Mouse (Mus musculus) CH12.LX (cell line): ENCODE data around the gene Cald1. TPM values are rescaled to one million over a fixed set of nuclear protein-coding genes. Genes with fewer than 3 reads are reported as not detected.

Experiments
- DNase-seq: peaks from one replicate; pipeline ENCODE4 v3.0.0-alpha.2; 2013; ENCODE audit errors: extremely low read depth
- H3K27ac ChIP-seq: 2 replicates; pipeline ENCODE4 v1.5.1; 2012; ENCODE audit warnings: low read depth, mild to moderate bottlenecking, control low read depth, moderate library complexity; ENCODE audit not compliant: insufficient read depth
- H3K27me3 ChIP-seq: replicated peaks from 2 replicates; pipeline ENCODE3; 2012; ENCODE audit warnings: inconsistent platforms
- H3K36me3 ChIP-seq, 2 experiments: replicated peaks in 1 of 2; 2 replicates each; pipeline versions ENCODE3 to v1.6.1; 2012; ENCODE audit warnings: inconsistent platforms in 1 of 2, low read length in 1 of 2, mild to moderate bottlenecking in 1 of 2, mixed read lengths in 1 of 2, moderate library complexity in 1 of 2; ENCODE audit not compliant: control insufficient read depth in 1 of 2, insufficient read depth in 1 of 2
- H3K4me1 ChIP-seq, 2 experiments: 2 replicates each; pipeline ENCODE4 v1.6.1; 2012; ENCODE audit warnings: inconsistent platforms in 1 of 2, moderate library complexity in 1 of 2; ENCODE audit not compliant: insufficient read depth in 2 of 2, control insufficient read depth in 1 of 2
- H3K4me2 ChIP-seq: 2 replicates; pipeline ENCODE4 v1.6.1; 2012; ENCODE audit warnings: low read depth, mild to moderate bottlenecking, control low read depth; ENCODE audit not compliant: poor library complexity, insufficient read depth, severe bottlenecking
- H3K4me3 ChIP-seq, 3 experiments: fragments of 150-350 bp in 1 of 3; sonication (generic) in 1 of 3; replicated peaks in 1 of 3; 2 replicates each; pipeline versions ENCODE3 to v1.5.1; 2011 to 2012; ENCODE audit warnings: low read depth in 2 of 3, low read length in 2 of 3, mild to moderate bottlenecking in 2 of 3, moderate library complexity in 2 of 3, control low read depth in 1 of 3, improper control_type of control experiment in 1 of 3, inconsistent platforms in 1 of 3, mixed read lengths in 1 of 3; ENCODE audit not compliant: poor library complexity in 1 of 3
- H3K79me2 ChIP-seq: replicated peaks from 2 replicates; pipeline ENCODE4 v1.6.1; 2012; ENCODE audit warnings: mild to moderate bottlenecking, moderate library complexity; ENCODE audit not compliant: control insufficient read depth, poor library complexity, insufficient read depth, severe bottlenecking; ENCODE audit errors: extremely low read depth
- H3K9ac ChIP-seq: 2 replicates; pipeline ENCODE4 v1.6.1; 2012; ENCODE audit warnings: low read depth, mild to moderate bottlenecking, control low read depth, moderate library complexity; ENCODE audit not compliant: insufficient read depth
- H3K9me3 ChIP-seq: replicated peaks from 2 replicates; pipeline ENCODE3; 2012; ENCODE audit warnings: low read length, inconsistent platforms, mixed read lengths
- CHD1 ChIP-seq: IDR thresholded peaks from 2 replicates; pipeline ENCODE4 v1.6.1; 2012; ENCODE audit warnings: low read depth, low read length, improper control_type of control experiment, inconsistent platforms
- CHD2 ChIP-seq: IDR thresholded peaks from 2 replicates; pipeline ENCODE4 v1.6.1; 2011; ENCODE audit warnings: low read length, improper control_type of control experiment
- CTCF ChIP-seq, 2 experiments: IDR thresholded peaks in 1 of 2; conservative IDR thresholded peaks in 1 of 2; 2 replicates each; pipeline ENCODE4 v1.5.1; 2011 to 2012; ENCODE audit warnings: low read depth in 2 of 2, low read length in 2 of 2, improper control_type of control experiment in 1 of 2, inconsistent platforms in 1 of 2, mild to moderate bottlenecking in 1 of 2, moderate library complexity in 1 of 2
- EP300 ChIP-seq: IDR thresholded peaks from 2 replicates; pipeline ENCODE4 v1.6.1; 2011; ENCODE audit warnings: low read length, improper control_type of control experiment
- JUN ChIP-seq: IDR thresholded peaks from 2 replicates; pipeline ENCODE4 v1.6.1; 2011; ENCODE audit warnings: low read depth, mild to moderate bottlenecking, low read length, improper control_type of control experiment, moderate library complexity; ENCODE audit not compliant: insufficient read depth
- MEF2A ChIP-seq: IDR thresholded peaks from 2 replicates; pipeline ENCODE4 v1.6.1; 2014; ENCODE audit warnings: low read depth, mild to moderate bottlenecking, inconsistent platforms, low read length, improper control_type of control experiment, borderline replicate concordance
- MXI1 ChIP-seq: IDR thresholded peaks from 2 replicates; pipeline ENCODE4 v1.6.1; 2011; ENCODE audit warnings: mild to moderate bottlenecking, low read depth, low read length, improper control_type of control experiment
- MYC ChIP-seq: IDR thresholded peaks from 2 replicates; pipeline ENCODE4 v1.6.1; 2011; ENCODE audit warnings: low read depth, mild to moderate bottlenecking, improper control_type of control experiment, low read length
- NELFE ChIP-seq: IDR thresholded peaks from 2 replicates; pipeline ENCODE4 v1.6.1; 2011; ENCODE audit warnings: low read depth, low read length, improper control_type of control experiment
- NRF1 ChIP-seq: IDR thresholded peaks from 2 replicates; pipeline ENCODE4 v1.6.1; 2014; ENCODE audit warnings: low read depth, mild to moderate bottlenecking, inconsistent platforms, low read length, improper control_type of control experiment, moderate library complexity
- PAX5 ChIP-seq: IDR thresholded peaks from 2 replicates; pipeline ENCODE4 v1.6.1; 2012; ENCODE audit warnings: low read length, inconsistent platforms, mixed read lengths
- POLR2A ChIP-seq: IDR thresholded peaks from 2 replicates; pipeline ENCODE4 v1.6.1; 2011; ENCODE audit warnings: low read depth, mild to moderate bottlenecking, improper control_type of control experiment, low read length
- POLR2AphosphoS2 ChIP-seq: IDR thresholded peaks from 2 replicates; pipeline ENCODE4 v1.6.1; 2011; ENCODE audit warnings: low read depth, low read length, improper control_type of control experiment
- RCOR1 ChIP-seq: conservative IDR thresholded peaks from 2 replicates; pipeline ENCODE4 v1.6.1; 2012; ENCODE audit warnings: low read depth, mild to moderate bottlenecking, inconsistent platforms, low read length, improper control_type of control experiment
- SIN3A ChIP-seq: IDR thresholded peaks from 2 replicates; pipeline ENCODE4 v1.6.1; 2012; ENCODE audit warnings: low read length, improper control_type of control experiment, inconsistent platforms
- SMC3 ChIP-seq: IDR thresholded peaks from 2 replicates; pipeline ENCODE4 v1.6.1; 2011; ENCODE audit warnings: low read depth, low read length, improper control_type of control experiment
- TBP ChIP-seq: conservative IDR thresholded peaks from 2 replicates; pipeline ENCODE4 v1.6.1; 2011; ENCODE audit warnings: low read depth, low read length, improper control_type of control experiment
- TCF12 ChIP-seq: IDR thresholded peaks from 2 replicates; pipeline ENCODE4 v1.6.1; 2014; ENCODE audit warnings: low read depth, mild to moderate bottlenecking, inconsistent platforms, low read length, improper control_type of control experiment
- UBTF ChIP-seq: IDR thresholded peaks from 2 replicates; pipeline ENCODE4 v1.6.1; 2012; ENCODE audit warnings: low read depth, mild to moderate bottlenecking, inconsistent platforms, low read length, improper control_type of control experiment, moderate library complexity
- USF1 ChIP-seq: IDR thresholded peaks from 2 replicates; pipeline ENCODE4 v1.6.1; 2014; ENCODE audit warnings: low read depth, mild to moderate bottlenecking, inconsistent platforms, low read length, improper control_type of control experiment
- ZC3H11A ChIP-seq: IDR thresholded peaks from 2 replicates; pipeline ENCODE4 v1.6.1; 2012; ENCODE audit warnings: low read depth, mild to moderate bottlenecking, inconsistent platforms, low read length, improper control_type of control experiment
- ZKSCAN1 ChIP-seq: IDR thresholded peaks from 2 replicates; pipeline ENCODE4 v1.6.1; 2012; ENCODE audit warnings: low read depth, inconsistent platforms, low read length, improper control_type of control experiment, borderline replicate concordance
- ZMIZ1 ChIP-seq: IDR thresholded peaks from 2 replicates; pipeline ENCODE4 v1.6.1; 2012; ENCODE audit warnings: low read depth, mild to moderate bottlenecking, inconsistent platforms, low read length, improper control_type of control experiment
- dilution Hi-C: fragments of 300-500 bp; cut with MboI; formaldehyde crosslinking; loops from 2 replicates; pipeline ENCODE4 v1.14.3; 2020; ENCODE audit warnings: low sequenced_read_pairs; ENCODE audit not compliant: extremely low pct_unique_long_range_greater_than_20kb, extremely low pct_ligation_motif_present
- in situ Hi-C: fragments of 300-500 bp; cut with MboI; formaldehyde crosslinking; loops from 3 replicates; pipeline ENCODE4 v1.14.3; 2019; ENCODE audit warnings: low sequenced_read_pairs, low pct_ligation_motif_present, low pct_unique_long_range_greater_than_20kb, mixed read lengths
- polyA plus RNA-seq: library from polyadenylated mRNA; unstranded; fragments of >175 nt; gene quantifications from 2 replicates; pipeline ENCODE4 v1.2.1, GENCODE M21; 2012; ENCODE audit warnings: low read depth; ENCODE audit not compliant: insufficient read length
- total RNA-seq, 2 experiments: library from RNA; depleted of rRNA; stranded (reverse); fragments of 300-350 nt in 1 of 2; fragments of >200 nt in 1 of 2; gene quantifications; 2 replicates each; pipeline ENCODE4 v1.2.3; 2012 to 2014

The Cald1 gene
- total and polyA plus RNA-seq, 3 experiments, result 0.55 to 4.0 (median 1.1) TPM

DNA sequence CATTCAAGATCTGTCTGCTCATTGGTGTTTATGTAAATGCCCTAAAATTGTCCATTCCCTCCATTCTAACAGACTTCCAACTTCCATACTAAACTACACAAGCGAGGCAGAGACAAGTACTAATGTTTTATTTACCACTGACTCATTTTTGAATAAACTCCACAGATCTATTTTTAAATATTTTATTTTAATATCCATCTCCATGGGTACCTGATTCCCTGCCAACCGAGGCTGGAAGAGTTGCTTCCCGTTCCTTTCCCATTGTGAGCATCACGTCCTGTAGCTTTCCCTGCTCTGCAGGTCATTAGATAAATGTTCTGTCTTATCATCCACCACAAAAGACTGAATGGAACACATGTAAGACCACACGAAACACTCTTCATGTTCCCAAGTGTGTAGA is 60.5 kb downstream of the Cald1 start:
- dilution Hi-C loops, result no loop called here
- TF ChIP-seq JUN (no peak), EP300 (no peak)
- in situ Hi-C loops, result no loop called here
- Histone ChIP-seq H3K27ac (no peak overlapping the region), H3K9me3 (no peaks in the 10 kb centered on the region), H3K27me3 (no peaks in the 10 kb centered on the region), H3K9ac (no peak overlapping the region), H3K4me1 (no peaks in the 10 kb centered on the region), H3K36me3 (no peaks in the 10 kb centered on the region), H3K79me2 (no peaks in the 10 kb centered on the region), H3K4me2 (no peak overlapping the region), H3K4me3 (no peak overlapping the region)
- no peak for DNase-seq

DNA sequence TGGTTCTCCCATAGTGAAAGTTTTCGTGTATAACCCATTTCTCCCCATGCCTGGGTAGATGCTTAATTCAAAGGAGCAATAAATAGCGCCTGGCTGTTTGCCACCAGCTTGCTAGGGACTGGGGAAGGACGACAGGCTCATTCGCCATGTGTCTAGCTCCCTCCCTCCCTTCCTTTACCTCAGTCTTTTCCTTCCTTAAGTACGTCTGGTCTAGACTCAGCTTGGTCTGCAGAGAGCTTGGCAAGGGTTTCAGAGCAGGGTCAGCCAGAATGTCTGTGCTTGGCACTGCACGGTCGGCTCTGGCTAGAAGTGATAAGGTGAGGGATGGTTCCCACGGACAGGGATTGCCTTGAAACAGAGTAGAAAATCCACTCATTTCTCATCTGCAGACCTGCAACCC is 62.4 kb downstream of the Cald1 start:
- no peaks in the 10 kb centered on the region for H3K27me3 ChIP-seq
- no peaks in the 10 kb centered on the region for H3K4me1 ChIP-seq
- no peak for DNase-seq
- H3K36me3 ChIP-seq, result no peaks in the 10 kb centered on the region
- H3K27ac ChIP-seq, result no peak overlapping the region
- H3K4me3 ChIP-seq, result no peak overlapping the region
- no peaks in the 10 kb centered on the region for H3K9me3 ChIP-seq
- dilution Hi-C loops (no loop called here), in situ Hi-C loops (no loop called here)
- no peak overlapping the region for H3K4me2 ChIP-seq
- no peaks in the 10 kb centered on the region for H3K79me2 ChIP-seq
- TF ChIP-seq RCOR1 (no peak), ZC3H11A (no peak), NRF1 (no peak), POLR2A (no peak), USF1 (no peak), MEF2A (no peak), SIN3A (no peak)
- TF ChIP-seq, all 38 proteins: peak for 0
- H3K9ac ChIP-seq, result no peak overlapping the region

DNA sequence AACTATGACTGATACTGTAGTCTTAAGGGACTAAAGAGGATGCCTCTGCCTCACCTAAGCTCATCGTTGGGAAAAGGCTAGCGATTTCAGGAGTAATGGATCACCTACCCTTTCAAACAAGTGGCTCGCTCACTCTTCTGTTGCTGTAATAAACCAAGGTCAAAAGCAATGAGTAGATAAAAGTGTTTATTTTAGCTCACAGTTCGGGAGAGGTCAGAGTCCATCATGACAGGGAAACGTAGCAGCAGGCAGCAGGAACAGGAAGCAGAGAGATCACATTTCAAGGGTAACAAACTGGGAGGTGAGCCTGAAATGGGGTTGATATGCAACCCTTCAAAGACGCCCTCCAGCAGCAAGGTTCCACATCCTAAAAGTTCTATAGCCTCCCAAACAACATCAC is 64.3 kb downstream of the Cald1 start:
- Histone ChIP-seq H3K4me2 (no peak overlapping the region), H3K4me3 (no peak overlapping the region), H3K4me1 (no peaks in the 10 kb centered on the region), H3K27me3 (no peaks in the 10 kb centered on the region), H3K79me2 (no peaks in the 10 kb centered on the region), H3K27ac (no peak overlapping the region), H3K9me3 (no peaks in the 10 kb centered on the region), H3K9ac (no peak overlapping the region), H3K36me3 (no peaks in the 10 kb centered on the region)
- TF ChIP-seq USF1, result no peak
- TF ChIP-seq SMC3, result no peak
- no peak for TF ChIP-seq CHD1
- TF ChIP-seq CTCF (conservative IDR thresholded peaks at IDR 0.05 in 1 of 2, IDR thresholded peaks at IDR 0.05 in 1 of 2; ENCODE audit: low read depth in 2 of 2, low read length in 2 of 2), result no peak
- no peak for TF ChIP-seq PAX5
- TF ChIP-seq POLR2A, result no peak
- no peak for TF ChIP-seq MXI1
- no peak for TF ChIP-seq CHD2
- TF ChIP-seq NRF1, result no peak
- TF ChIP-seq MYC, result no peak
- TF ChIP-seq SIN3A, result no peak
- TF ChIP-seq UBTF, result no peak
- no peak for TF ChIP-seq MEF2A
- no peak for TF ChIP-seq POLR2AphosphoS2
- no peak for TF ChIP-seq EP300
- no peak for TF ChIP-seq TBP
- no peak for TF ChIP-seq TCF12
- no peak for TF ChIP-seq ZKSCAN1
- TF ChIP-seq ZMIZ1, result no peak
- TF ChIP-seq NELFE, result no peak
- dilution Hi-C loops (no loop called here), in situ Hi-C loops (no loop called here)
- DNase-seq, result no peak
